In the genomic region with DNA sequence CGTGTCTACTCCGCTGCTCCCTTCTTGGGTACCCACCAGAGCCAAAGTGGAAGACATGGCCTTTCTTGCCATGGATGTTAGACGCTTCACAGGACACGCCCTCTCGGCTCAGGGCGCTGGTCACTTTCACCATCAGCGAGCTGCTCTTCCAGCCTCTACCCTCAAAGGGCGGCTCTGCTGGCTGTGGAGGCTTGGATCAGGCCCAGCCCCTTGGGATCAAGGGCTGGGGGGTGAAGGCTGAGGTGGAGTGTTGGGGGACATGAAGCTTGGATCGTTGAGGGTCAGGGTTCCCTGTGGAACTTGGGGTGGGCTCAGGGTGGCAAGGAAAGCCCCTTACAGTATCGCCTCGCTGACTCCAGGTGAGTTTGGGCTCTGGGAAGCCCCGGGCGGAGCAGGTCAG, we compare ENCODE assay signal across 28 mouse cellular contexts. TPM values are rescaled to one million over a fixed set of nuclear protein-coding genes. Genes with fewer than 3 reads are reported as not detected.
DNase-seq lines count a peak whose midpoint lies in the region; ATAC-seq and TF ChIP-seq lines count a peak whose summit lies in the region.
"Had no signal": no experiment of that assay in that cellular context is flagged by ENCODE, and none has a peak within 500 bp of the region (broad histone marks: within the 10 kb centered on the region; RNA-seq: fewer than 3 reads in every experiment).

No protein-coding gene starts in this region.

- WGBS in heart, embryonic 12.5 days = 80% methylated on average over 13 of the region's 13 CpGs
- WGBS in heart, embryonic 11.5 days (ENCODE audit: insufficient replicate concordance) = 76% methylated on average over 13 of the region's 13 CpGs
- WGBS in heart, postnatal 0 days = 84% methylated on average over 13 of the region's 13 CpGs

- TF ChIP-seq EP300 in heart, postnatal 0 days (IDR thresholded peaks at IDR 0.05; ENCODE audit: low read depth) = no peak
- no peak for TF ChIP-seq EP300 in ES-Bruce4 (IDR thresholded peaks at IDR 0.05; ENCODE audit: insufficient read depth, low read depth, low read length)

- peak overlapping the region; percentile 19; the same call in 1 of the 2 replicates for H3K27ac ChIP-seq in heart, embryonic 12.5 days (ENCODE audit: poor library complexity, severe bottlenecking)
- H3K27ac ChIP-seq in heart, embryonic 11.5 days (ENCODE audit: low read depth, low read length) = no peak overlapping the region
- H3K27ac ChIP-seq in heart, postnatal 0 days (ENCODE audit: low read depth) = peak overlapping the region; percentile 85
- no peak overlapping the region for H3K27ac ChIP-seq in ES-Bruce4 (ENCODE audit: insufficient read depth, low read length)
- H3K27ac ChIP-seq: embryonic facial prominence, embryonic 13.5 days; embryonic facial prominence, embryonic 15.5 days; forebrain, embryonic 10.5 days; forebrain, embryonic 12.5 days had no signal

- no peak for TF ChIP-seq POLR2A in ES-Bruce4 (IDR thresholded peaks at IDR 0.05; ENCODE audit: insufficient read depth, low read length)

- H3K36me3 ChIP-seq in heart, embryonic 12.5 days = peaks cover 48% of the 10 kb centered on the region
- peaks cover 8% of the 10 kb centered on the region; the same call in 1 of the 2 replicates for H3K36me3 ChIP-seq in heart, embryonic 11.5 days (ENCODE audit: control insufficient read depth, insufficient read depth, low read length)
- H3K36me3 ChIP-seq in heart, postnatal 0 days (replicated peaks; ENCODE audit: control insufficient read depth, insufficient read depth, low read length) = peaks cover 43% of the 10 kb centered on the region
- H3K36me3 ChIP-seq in ES-Bruce4 (ENCODE audit: control insufficient read depth, insufficient read depth, low read length, poor library complexity, severe bottlenecking) = peaks cover 32% of the 10 kb centered on the region
- H3K36me3 ChIP-seq: forebrain, embryonic 12.5 days had no signal

- H3K27me3 ChIP-seq in heart, embryonic 12.5 days (replicated peaks) = no peaks in the 10 kb centered on the region
- H3K27me3 ChIP-seq in heart, embryonic 11.5 days (ENCODE audit: control insufficient read depth, insufficient read depth, low read length) = no peaks in the 10 kb centered on the region
- no peaks in the 10 kb centered on the region for H3K27me3 ChIP-seq in heart, postnatal 0 days (ENCODE audit: control insufficient read depth, insufficient read depth, low read length)
- H3K27me3 ChIP-seq in ES-Bruce4 (ENCODE audit: control insufficient read depth, insufficient read depth, low read length, poor library complexity, severe bottlenecking) = no peaks in the 10 kb centered on the region
- H3K27me3 ChIP-seq: embryonic facial prominence, embryonic 13.5 days; embryonic facial prominence, embryonic 15.5 days; forebrain, embryonic 12.5 days had no signal

- no peak for TF ChIP-seq CTCF in heart, postnatal 0 days (IDR thresholded peaks at IDR 0.05; ENCODE audit: low read depth)
- no peak for TF ChIP-seq CTCF in ES-Bruce4 (IDR thresholded peaks at IDR 0.05; ENCODE audit: low read depth, low read length)

- H3K4me3 ChIP-seq in heart, embryonic 12.5 days = no peak overlapping the region
- H3K4me3 ChIP-seq in heart, embryonic 11.5 days (ENCODE audit: low read depth, low read length) = no peak overlapping the region
- H3K4me3 ChIP-seq in heart, postnatal 0 days (ENCODE audit: low read depth, low read length) = no peak overlapping the region
- H3K4me3 ChIP-seq in ES-Bruce4 (ENCODE audit: low read depth, low read length) = peak overlapping the region; percentile 9; the same call in 1 of the 2 replicates
- H3K4me3 ChIP-seq: embryonic facial prominence, embryonic 13.5 days; embryonic facial prominence, embryonic 15.5 days; erythroblast, embryonic 14.5 days; forebrain, embryonic 10.5 days; forebrain, embryonic 12.5 days had no signal

- H3K9me3 ChIP-seq in heart, embryonic 12.5 days (replicated peaks) = no peaks in the 10 kb centered on the region
- H3K9me3 ChIP-seq in heart, embryonic 11.5 days (replicated peaks; ENCODE audit: control insufficient read depth, low read length) = no peaks in the 10 kb centered on the region
- no peaks in the 10 kb centered on the region for H3K9me3 ChIP-seq in heart, postnatal 0 days (replicated peaks; ENCODE audit: control insufficient read depth, low read length)
- H3K9me3 ChIP-seq in ES-Bruce4 (replicated peaks; ENCODE audit: control insufficient read depth, insufficient read depth, low read length, poor library complexity, severe bottlenecking) = peaks cover 18% of the 10 kb centered on the region
- H3K9me3 ChIP-seq: embryonic facial prominence, embryonic 13.5 days; embryonic facial prominence, embryonic 15.5 days; forebrain, embryonic 12.5 days had no signal

- no peak for ATAC-seq in heart, embryonic 12.5 days (ENCODE audit: insufficient number of reproducible peaks, low FRiP score)
- no peak for ATAC-seq in heart, embryonic 11.5 days (replicated peaks; ENCODE audit: insufficient number of reproducible peaks, low FRiP score, low TSS enrichment)
- no peak for ATAC-seq in heart, postnatal 0 days (ENCODE audit: insufficient read depth, low read depth)
- ATAC-seq: forebrain, embryonic 14.5 days; forebrain, embryonic 16.5 days had no signal

- H3K4me1 ChIP-seq in heart, embryonic 12.5 days (replicated peaks) = peaks cover 71% of the 10 kb centered on the region
- H3K4me1 ChIP-seq in heart, embryonic 11.5 days (ENCODE audit: control insufficient read depth, insufficient read depth, low read length) = peaks cover 32% of the 10 kb centered on the region
- H3K4me1 ChIP-seq in heart, postnatal 0 days (ENCODE audit: control insufficient read depth, insufficient read depth) = peaks cover 56% of the 10 kb centered on the region
- H3K4me1 ChIP-seq in ES-Bruce4 (ENCODE audit: control insufficient read depth, insufficient read depth, low read length) = peaks cover 2% of the 10 kb centered on the region
- H3K4me1 ChIP-seq: forebrain, embryonic 10.5 days; forebrain, embryonic 12.5 days had no signal

- peak; percentile 92 for DNase-seq in heart, adult 11 months
- DNase-seq in heart, adult 9 months (ENCODE audit: low spot score in 2 of 2) = no peak
- DNase-seq in heart, postnatal 0 days (ENCODE audit: low spot score) = no peak
- no peak for DNase-seq in heart, postnatal 10 days
- no peak for DNase-seq in frontal cortex, adult 2 months (ENCODE audit: extremely low spot score in 1 of 2, low spot score in 1 of 2)
- DNase-seq: adrenal gland, adult 2 months; adrenal gland, postnatal 10 days; adrenal gland, postnatal 25 days; cerebellum, adult 11 months; cerebellum, adult 18-20 months; cerebellum, adult 8-10 months; cerebellum, adult 9-11 months; cerebellum, postnatal 14 days; cerebellum, postnatal 36 days; embryo, embryonic 11 days had no signal

- intact Hi-C loops in heart, postnatal 10 days (cut with DNase I) = no loop called here

- no peak overlapping the region for H3K4me2 ChIP-seq in heart, embryonic 12.5 days
- H3K4me2 ChIP-seq in heart, embryonic 11.5 days = no peak overlapping the region
- H3K4me2 ChIP-seq in heart, postnatal 0 days (ENCODE audit: low read depth, low read length) = no peak overlapping the region
- H3K4me2 ChIP-seq: embryonic facial prominence, embryonic 13.5 days; embryonic facial prominence, embryonic 15.5 days; forebrain, embryonic 12.5 days had no signal

- H3K9ac ChIP-seq in heart, embryonic 12.5 days = no peak overlapping the region
- no peak overlapping the region for H3K9ac ChIP-seq in heart, embryonic 11.5 days (ENCODE audit: low read depth, low read length)
- H3K9ac ChIP-seq in heart, postnatal 0 days (replicated peaks; ENCODE audit: low read depth, low read length) = no peak overlapping the region
- no peak overlapping the region for H3K9ac ChIP-seq in ES-Bruce4 (ENCODE audit: low read depth, poor library complexity, severe bottlenecking)
- H3K9ac ChIP-seq: embryonic facial prominence, embryonic 13.5 days; embryonic facial prominence, embryonic 15.5 days; forebrain, embryonic 12.5 days had no signal

RNA-seq across cellular contexts. Expression of gene Nectin2, which starts 8.3 kb away (rescaled TPM):
- polyA plus RNA-seq in heart, embryonic 12.5 days (2016; fragmentation: Nextera tagmentation; extraction: Ambion mirVana) = 99.1 and 101 TPM in 2 replicates
- 87.0 and 100 TPM in 2 replicates for polyA plus RNA-seq in heart, embryonic 11.5 days (2014; fragmentation: Nextera tagmentation; extraction: Ambion mirVana)
- total RNA-seq in heart, postnatal 0 days (2014; rRNA removed; ENCODE audit: low replicate concordance) = 76.5 and 81.3 TPM in 2 replicates
- polyA plus RNA-seq in heart, postnatal 0 days (2015; fragmentation: Nextera tagmentation; extraction: Ambion mirVana) = 43.6 and 44.8 TPM in 2 replicates
- 10 to 100 TPM; 43.1 to 45.2 TPM for total RNA-seq in heart, postnatal 10 days (2021)
- polyA plus RNA-seq in ES-Bruce4 (2011; ENCODE audit: insufficient read depth, insufficient read length, low read depth, missing spikeins) = 86.7 and 97.9 TPM in 2 replicates
- polyA plus RNA-seq in frontal cortex, adult 2 months (2012; rRNA removed) = 7.6 and 7.7 TPM in 2 replicates

RNA-seq across cellular contexts. Expression of gene Bcam, which starts 12.2 kb away (rescaled TPM):
- 232 and 245 TPM in 2 replicates for polyA plus RNA-seq in heart, embryonic 12.5 days (2016; fragmentation: Nextera tagmentation; extraction: Ambion mirVana)
- 163 and 173 TPM in 2 replicates for polyA plus RNA-seq in heart, embryonic 11.5 days (2014; fragmentation: Nextera tagmentation; extraction: Ambion mirVana)
- total RNA-seq in heart, postnatal 0 days (2014; rRNA removed; ENCODE audit: low replicate concordance) = 697 and 786 TPM in 2 replicates
- 293 and 303 TPM in 2 replicates for polyA plus RNA-seq in heart, postnatal 0 days (2015; fragmentation: Nextera tagmentation; extraction: Ambion mirVana)
- 100 to 1,000 TPM; 299 to 317 TPM for total RNA-seq in heart, postnatal 10 days (2021)
- polyA plus RNA-seq in ES-Bruce4 (2011; ENCODE audit: insufficient read depth, insufficient read length, low read depth, missing spikeins) = 138 and 154 TPM in 2 replicates
- 22.2 and 23.0 TPM in 2 replicates for polyA plus RNA-seq in frontal cortex, adult 2 months (2012; rRNA removed)
- polyA plus RNA-seq: erythroblast, embryonic 14.5 days had no signal

RNA-seq across cellular contexts. Expression of gene Cblc, which starts 38.0 kb away (rescaled TPM):
- 0.27 TPM in 1 of 2 replicates, not detected in the other for polyA plus RNA-seq in heart, embryonic 12.5 days (2016; fragmentation: Nextera tagmentation; extraction: Ambion mirVana)
- polyA plus RNA-seq in heart, embryonic 11.5 days (2014; fragmentation: Nextera tagmentation; extraction: Ambion mirVana) = 0.20 and 0.24 TPM in 2 replicates
- 0.35 TPM in 1 of 2 replicates, not detected in the other for total RNA-seq in heart, postnatal 0 days (2014; rRNA removed; ENCODE audit: low replicate concordance)
- 0.36 and 0.37 TPM in 2 replicates for polyA plus RNA-seq in heart, postnatal 0 days (2015; fragmentation: Nextera tagmentation; extraction: Ambion mirVana)
- total RNA-seq in heart, postnatal 10 days (2021) = under 1 TPM in 1 of 2 experiments, not detected in 1; 0.50 TPM
- polyA plus RNA-seq in ES-Bruce4 (2011; ENCODE audit: insufficient read depth, insufficient read length, low read depth, missing spikeins) = 17.1 and 23.2 TPM in 2 replicates
- polyA plus RNA-seq in frontal cortex, adult 2 months (2012; rRNA removed) = not detected in 2 replicates
- total RNA-seq: adrenal gland, adult 2 months; common myeloid progenitor, adult 5-6 weeks; MEL had no signal
- polyA plus RNA-seq: adrenal gland, adult 2 months; C2C12; erythroblast, embryonic 14.5 days; forebrain, embryonic 14.5 days; forebrain, embryonic 16.5 days had no signal

RNA-seq across cellular contexts. Expression of gene Tomm40, which starts 43.4 kb away (rescaled TPM):
- 160 and 166 TPM in 2 replicates for polyA plus RNA-seq in heart, embryonic 12.5 days (2016; fragmentation: Nextera tagmentation; extraction: Ambion mirVana)
- 142 and 154 TPM in 2 replicates for polyA plus RNA-seq in heart, embryonic 11.5 days (2014; fragmentation: Nextera tagmentation; extraction: Ambion mirVana)
- total RNA-seq in heart, postnatal 0 days (2014; rRNA removed; ENCODE audit: low replicate concordance) = 170 and 172 TPM in 2 replicates
- polyA plus RNA-seq in heart, postnatal 0 days (2015; fragmentation: Nextera tagmentation; extraction: Ambion mirVana) = 164 and 166 TPM in 2 replicates
- total RNA-seq in heart, postnatal 10 days (2021) = 100 to 1,000 TPM; 129 to 131 TPM
- polyA plus RNA-seq in ES-Bruce4 (2011; ENCODE audit: insufficient read depth, insufficient read length, low read depth, missing spikeins) = 68.2 TPM in 2 replicates
- polyA plus RNA-seq in frontal cortex, adult 2 months (2012; rRNA removed) = 115 and 118 TPM in 2 replicates

RNA-seq across cellular contexts. Expression of gene Apoe, which starts 59.6 kb away (rescaled TPM):
- polyA plus RNA-seq in heart, embryonic 12.5 days (2016; fragmentation: Nextera tagmentation; extraction: Ambion mirVana) = 399 and 400 TPM in 2 replicates
- 357 and 371 TPM in 2 replicates for polyA plus RNA-seq in heart, embryonic 11.5 days (2014; fragmentation: Nextera tagmentation; extraction: Ambion mirVana)
- 369 and 373 TPM in 2 replicates for total RNA-seq in heart, postnatal 0 days (2014; rRNA removed; ENCODE audit: low replicate concordance)
- polyA plus RNA-seq in heart, postnatal 0 days (2015; fragmentation: Nextera tagmentation; extraction: Ambion mirVana) = 471 and 552 TPM in 2 replicates
- 100 to 1,000 TPM; 268 to 276 TPM for total RNA-seq in heart, postnatal 10 days (2021)
- 1,030 and 1,048 TPM in 2 replicates for polyA plus RNA-seq in ES-Bruce4 (2011; ENCODE audit: insufficient read depth, insufficient read length, low read depth, missing spikeins)
- polyA plus RNA-seq in frontal cortex, adult 2 months (2012; rRNA removed) = 6,067 and 6,377 TPM in 2 replicates

Comparison
In these comparisons a context has a peak if more than half of its experiments do, and no peak if none do; other contexts are left out.
1. H3K27ac ChIP-seq: peak in heart, embryonic 12.5 days (single experiment) and heart, postnatal 0 days (single experiment); none in heart, embryonic 11.5 days (single experiment) and ES-Bruce4 (single experiment).
2. RNA of gene Cblc, which starts 38.0 kb away (polyA plus RNA-seq): 17.1 to 23.2 TPM in ES-Bruce4; 0.36 to 0.37 TPM in heart, postnatal 0 days, 0.27 TPM in heart, embryonic 12.5 days, 0.20 to 0.24 TPM in heart, embryonic 11.5 days and not detected in frontal cortex, adult 2 months; every median in the first group is over 10 times any median in the second.